ENCODE assay signal across 8 mouse cellular contexts in the genomic region with DNA sequence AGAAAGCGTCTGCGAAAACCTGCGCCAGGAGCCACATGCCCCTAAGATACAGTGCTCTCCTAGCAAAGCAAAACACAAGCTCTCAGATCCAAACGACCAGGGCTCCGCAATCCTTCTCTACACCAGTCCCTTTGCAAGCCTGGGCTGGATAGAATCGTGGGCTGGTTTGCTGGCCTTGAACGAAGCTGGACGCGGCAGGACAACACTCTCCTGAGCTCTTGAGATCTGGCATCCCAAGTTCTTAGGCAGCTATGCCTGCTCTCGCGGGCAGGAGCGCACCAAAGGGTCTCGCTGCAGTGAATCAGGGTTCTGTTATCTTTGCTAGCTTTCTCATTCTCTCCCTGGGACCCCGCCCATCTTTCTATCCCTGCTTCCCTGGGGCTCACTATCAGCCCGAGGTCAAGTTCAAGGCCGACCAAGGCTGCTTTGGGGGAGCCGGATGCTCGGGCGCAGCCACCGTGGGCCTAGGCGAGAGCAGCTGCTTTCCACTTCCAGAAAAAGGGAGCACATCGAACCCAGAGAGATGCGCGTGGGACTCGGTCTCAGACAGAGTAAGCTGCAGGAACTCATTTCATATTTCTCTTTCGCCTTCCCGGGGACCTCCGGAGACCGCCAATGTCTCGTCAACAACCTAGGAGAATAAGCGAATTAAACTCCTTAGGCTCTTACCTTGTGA. TPM values are rescaled to one million over a fixed set of nuclear protein-coding genes. Genes with fewer than 3 reads are reported as not detected.
DNase-seq lines count a peak whose midpoint lies in the region; ATAC-seq and TF ChIP-seq lines count a peak whose summit lies in the region.

No protein-coding gene starts in this region.

- no peak for TF ChIP-seq CTCF in cortical plate, adult 2 months (IDR thresholded peaks at IDR 0.05; ENCODE audit: extremely low read depth, insufficient read depth, low read length)

- H3K27me3 ChIP-seq in liver, embryonic 11.5 days (replicated peaks; ENCODE audit: control insufficient read depth, insufficient read depth, low read length): no peaks in the 10 kb centered on the region
- H3K27me3 ChIP-seq in stomach, embryonic 14.5 days (ENCODE audit: control insufficient read depth, insufficient read depth, low read length): no peaks in the 10 kb centered on the region

- ATAC-seq in activated CD4-positive, CD25-positive, alpha-beta regulatory T cell, adult 4 months: peak; percentile 17
- ATAC-seq in liver, embryonic 11.5 days (replicated peaks; ENCODE audit: low FRiP score): peak; percentile 28
- 0 out of 2 replicates have a peak, but pooled peaks have one; percentile 1 for ATAC-seq in monocyte, adult 5-6 weeks (replicated peaks; ENCODE audit: insufficient number of reproducible peaks, low FRiP score, low TSS enrichment, poor library complexity, severe bottlenecking)
- ATAC-seq in stomach, embryonic 14.5 days (ENCODE audit: insufficient number of reproducible peaks, insufficient read depth, low FRiP score, low read depth): peak; percentile 43; the same call in 1 of the 2 replicates

- intact Hi-C loops in gastrocnemius, postnatal 36 days (cut with DNase I): no loop called here

- H3K36me3 ChIP-seq in liver, embryonic 11.5 days (ENCODE audit: control insufficient read depth, insufficient read depth, low read length): no peaks in the 10 kb centered on the region
- H3K36me3 ChIP-seq in stomach, embryonic 14.5 days (ENCODE audit: control insufficient read depth, insufficient read depth, low read length): no peaks in the 10 kb centered on the region

- peak overlapping the region; percentile 59 for H3K9ac ChIP-seq in liver, embryonic 11.5 days (ENCODE audit: low read depth, low read length)
- peak overlapping the region; percentile 43 for H3K9ac ChIP-seq in stomach, embryonic 14.5 days (replicated peaks; ENCODE audit: low read depth, low read length)

- TF ChIP-seq POLR2A in cortical plate, adult 2 months (IDR thresholded peaks at IDR 0.05; ENCODE audit: extremely low read depth, insufficient read depth, low read length): no peak

- WGBS in liver, embryonic 11.5 days: 2% methylated on average over 31 of the region's 31 CpGs
- under 1% methylated on average over 31 of the region's 31 CpGs for WGBS in stomach, embryonic 14.5 days

- peak overlapping the region; percentile 82 for H3K4me3 ChIP-seq in cortical plate, adult 2 months (ENCODE audit: insufficient read depth, low read length)
- peak overlapping the region; percentile 72 for H3K4me3 ChIP-seq in liver, embryonic 11.5 days (ENCODE audit: low read depth, low read length)
- H3K4me3 ChIP-seq in stomach, embryonic 14.5 days (ENCODE audit: low read depth, low read length): peak overlapping the region; percentile 71

- peaks cover 4% of the 10 kb centered on the region for H3K4me1 ChIP-seq in cortical plate, adult 2 months (ENCODE audit: control insufficient read depth, insufficient read depth, low read length)
- no peaks in the 10 kb centered on the region; the same call in none of the 2 replicates for H3K4me1 ChIP-seq in liver, embryonic 11.5 days (replicated peaks; ENCODE audit: control insufficient read depth, insufficient read depth, low read length)
- H3K4me1 ChIP-seq in stomach, embryonic 14.5 days (ENCODE audit: control insufficient read depth, insufficient read depth, low read length): peaks cover 5% of the 10 kb centered on the region; the same call in 1 of the 2 replicates

- peak overlapping the region; percentile 76 for H3K4me2 ChIP-seq in liver, embryonic 11.5 days
- peak overlapping the region; percentile 69 for H3K4me2 ChIP-seq in stomach, embryonic 14.5 days (replicated peaks; ENCODE audit: low read depth, low read length)

- H3K9me3 ChIP-seq in liver, embryonic 11.5 days (ENCODE audit: control insufficient read depth, low read length): no peaks in the 10 kb centered on the region
- H3K9me3 ChIP-seq in stomach, embryonic 14.5 days (ENCODE audit: control insufficient read depth, low read depth, low read length): no peaks in the 10 kb centered on the region

- peak; percentile 65 for DNase-seq in 3134 (ENCODE audit: extremely low read depth, insufficient read length, low spot score)
- DNase-seq in gastrocnemius, postnatal 36 days: peak; percentile 9 to 34
- DNase-seq in kidney, adult 18-20 months: peak; percentile 66
- DNase-seq in liver, embryonic 11.5 days (ENCODE audit: low spot score): peak; percentile 72

- peak overlapping the region; percentile 70 for H3K27ac ChIP-seq in cortical plate, adult 2 months (ENCODE audit: insufficient read depth, low read length)
- H3K27ac ChIP-seq in liver, embryonic 11.5 days (ENCODE audit: low read depth, low read length): peak overlapping the region; percentile 38; the same call in 1 of the 2 replicates
- peak overlapping the region; percentile 87 for H3K27ac ChIP-seq in stomach, embryonic 14.5 days (ENCODE audit: low read length)

RNA-seq across cellular contexts. Expression of a gene that starts 0.5 kb away (rescaled TPM):
- polyA plus RNA-seq in activated CD4-positive, CD25-positive, alpha-beta regulatory T cell, adult 4 months (2017; shearing (Covaris generic)): 10 to 100 TPM; 12.9 to 16.2 TPM
- 39.6 and 40.7 TPM in 2 replicates for polyA plus RNA-seq in cortical plate, adult 2 months (2012; rRNA removed)
- 10 to 100 TPM; 12.3 to 14.7 TPM for total RNA-seq in gastrocnemius, postnatal 36 days (2021)
- polyA plus RNA-seq in liver, embryonic 11.5 days (2014; fragmentation: Nextera tagmentation; extraction: Ambion mirVana): 3.5 TPM in 2 replicates
- total RNA-seq in monocyte, adult 5-6 weeks (2017): 11.2 to 50.5 TPM (median 12.1 TPM) in 3 replicates
- 4.7 and 6.5 TPM in 2 replicates for polyA plus RNA-seq in stomach, embryonic 14.5 days (2014; fragmentation: Nextera tagmentation; extraction: Ambion mirVana)

RNA-seq across cellular contexts. Expression of a gene that starts 46.1 kb away (rescaled TPM):
- 10 to 100 TPM; 23.2 to 26.4 TPM for polyA plus RNA-seq in activated CD4-positive, CD25-positive, alpha-beta regulatory T cell, adult 4 months (2017; shearing (Covaris generic))
- 10.6 and 10.9 TPM in 2 replicates for polyA plus RNA-seq in cortical plate, adult 2 months (2012; rRNA removed)
- total RNA-seq in gastrocnemius, postnatal 36 days (2021): 1 to 10 TPM; 1.8 TPM
- polyA plus RNA-seq in liver, embryonic 11.5 days (2014; fragmentation: Nextera tagmentation; extraction: Ambion mirVana): 4.6 and 5.2 TPM in 2 replicates
- 19.4 to 42.9 TPM (median 38.9 TPM) in 3 replicates for total RNA-seq in monocyte, adult 5-6 weeks (2017)
- 3.2 and 4.1 TPM in 2 replicates for polyA plus RNA-seq in stomach, embryonic 14.5 days (2014; fragmentation: Nextera tagmentation; extraction: Ambion mirVana)

Comparison
In these comparisons a context has a peak if more than half of its experiments do, and no peak if none do; other contexts are left out.
1. Peak in every context shown above with its lines: DNase-seq, ATAC-seq, H3K4me3 ChIP-seq and H3K27ac ChIP-seq.
2. DNase-seq: peak in every context shown above with its lines; median percentile 72 in liver, embryonic 11.5 days; 66 in kidney, adult 18-20 months; 65 in 3134; 22 in gastrocnemius, postnatal 36 days.